Mouse (Mus musculus): ENCODE measurements around the gene Otop3. TPM values are rescaled to one million over a fixed set of nuclear protein-coding genes. Genes with fewer than 3 reads are reported as not detected.

Gene Otop3
- polyA plus RNA-seq (2015; fragmentation: Illumina TruSeq; extraction: RNeasy Lipid Tissue Mini Kit (QIAGEN cat#74804); ENCODE audit: low read depth, low replicate concordance), result not detected

GRCm38 (mm10) chr11:115334531-115334930 is at the start of gene Otop3:
Gene Otop3, plus strand, starts transcription at chr11:115334731.

DNA sequence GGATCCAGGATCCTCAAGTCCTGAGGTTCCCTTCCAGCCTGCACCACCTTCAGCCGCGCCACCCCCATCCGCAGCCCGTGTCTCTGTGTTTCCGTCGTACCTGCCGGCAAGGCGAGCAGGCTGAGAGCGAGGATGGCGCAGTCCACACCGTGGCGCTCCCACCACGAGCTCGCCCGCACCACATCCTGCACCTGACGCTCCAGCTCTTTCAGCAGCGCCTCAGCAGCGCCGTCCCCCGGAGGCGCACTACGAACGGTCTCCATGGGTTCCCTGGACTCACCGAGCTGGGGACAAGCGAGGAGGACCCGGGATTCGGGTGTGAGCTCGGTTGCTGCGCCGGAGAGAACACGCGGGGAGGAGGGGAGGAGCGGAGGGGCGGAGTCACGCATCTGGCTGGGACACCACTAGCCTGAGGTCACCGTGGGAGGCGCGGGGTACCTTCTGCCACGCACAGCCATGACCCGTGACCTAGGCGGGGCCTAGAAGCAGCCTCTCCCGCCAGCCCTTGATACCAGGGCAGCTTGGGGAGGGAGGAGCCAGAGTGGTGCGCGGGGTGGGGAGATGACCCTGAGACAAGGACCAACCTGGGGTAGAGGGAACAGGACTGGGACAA is 37.2 kb upstream of the Otop3 start, which contains the start of gene Fads6:
Fads6 (minus strand) TSS at position 450 of the 613 bp plus-strand sequence.

DNA sequence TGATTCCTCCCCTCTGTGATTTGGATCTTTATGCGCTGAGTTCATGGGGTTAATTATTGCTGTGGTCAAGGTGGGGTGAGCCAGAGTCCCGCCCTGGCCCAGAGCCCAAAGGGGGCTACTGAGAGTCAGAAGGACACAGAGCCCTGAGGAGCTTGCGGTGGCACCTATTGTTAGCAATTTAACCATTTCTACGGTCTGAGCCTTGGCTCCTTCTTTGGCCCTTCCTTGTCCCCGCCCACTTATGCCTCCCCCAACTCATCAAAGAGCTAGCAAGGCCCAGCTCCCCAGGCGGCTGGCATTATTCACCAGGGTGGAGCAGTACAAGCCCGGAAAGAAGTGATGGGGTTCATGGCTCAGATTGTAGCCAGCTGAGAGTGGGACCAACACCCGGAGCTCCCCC is 27.7 kb upstream of the Otop3 start, which contains the start of gene Otop2:
Otop2 (plus strand) TSS at position 301 of the 400 bp plus-strand sequence.

DNA sequence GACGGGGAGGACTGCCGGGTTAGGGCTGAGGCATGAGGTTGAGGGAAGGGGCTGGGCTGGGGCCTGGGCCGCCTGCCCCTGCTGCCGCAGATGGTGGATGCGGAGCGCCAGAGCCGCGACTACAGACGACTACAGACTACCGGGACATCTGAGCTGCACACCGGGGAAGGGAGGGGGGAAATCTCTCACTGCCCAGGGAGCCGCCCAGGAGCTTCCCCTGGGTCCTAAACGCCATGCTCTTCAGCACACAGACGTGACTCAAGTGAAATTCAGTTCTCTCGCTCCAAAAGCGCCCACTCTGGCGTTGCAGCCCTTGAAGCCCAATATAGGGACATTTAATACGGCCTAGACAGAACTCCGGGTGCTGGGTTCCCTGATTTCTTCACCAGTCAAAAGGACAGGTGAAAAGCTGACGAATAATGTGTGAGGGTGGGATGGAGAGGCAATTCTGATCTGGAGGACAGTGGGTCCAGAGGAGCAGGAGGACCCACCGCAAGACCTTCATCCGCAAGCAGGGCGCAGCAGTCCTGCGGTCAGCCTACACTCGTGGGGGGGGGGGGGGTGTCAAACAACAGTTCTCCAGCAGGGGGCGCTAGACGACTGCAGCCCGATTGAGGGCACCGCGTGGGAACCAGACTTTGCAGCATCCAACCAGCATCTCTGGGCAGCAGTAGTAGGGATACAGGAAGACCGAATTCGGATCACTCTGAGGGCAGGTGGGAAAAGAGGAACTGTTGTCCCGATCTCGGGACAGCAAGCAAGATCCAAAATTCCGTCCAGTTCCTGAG is 12.4 kb upstream of the Otop3 start, which contains the start of gene Ush1g:
Ush1g (minus strand) TSS at position 136 of the 788 bp plus-strand sequence.

GRCm38 (mm10) chr11:115367395-115367944 is 32.9 kb downstream of the Otop3 start, which contains the start of gene Hid1:
Gene Hid1, minus strand, starts transcription at chr11:115367756.

GRCm38 (mm10) chr11:115381743-115382539 is 47.4 kb downstream of the Otop3 start, which contains the start of gene Cdr2l:
Gene Cdr2l, plus strand, starts transcription at chr11:115381916.

Other genes with a start within 250 kb of the Otop3 start
- gene Rab37, start 243.3 kb upstream of the Otop3 start, polyA plus RNA-seq (2015; fragmentation: Illumina TruSeq; extraction: RNeasy Lipid Tissue Mini Kit (QIAGEN cat#74804); ENCODE audit: low read depth, low replicate concordance), result 14.0 TPM
- not detected for gene Cd300lf, start 200.7 kb upstream of the Otop3 start, polyA plus RNA-seq (2015; fragmentation: Illumina TruSeq; extraction: RNeasy Lipid Tissue Mini Kit (QIAGEN cat#74804); ENCODE audit: low read depth, low replicate concordance)
- 53.0 TPM for gene Slc9a3r1, start 171.4 kb upstream of the Otop3 start, polyA plus RNA-seq (2015; fragmentation: Illumina TruSeq; extraction: RNeasy Lipid Tissue Mini Kit (QIAGEN cat#74804); ENCODE audit: low read depth, low replicate concordance)
- gene Tmem104, start 147.2 kb upstream of the Otop3 start, polyA plus RNA-seq (2015; fragmentation: Illumina TruSeq; extraction: RNeasy Lipid Tissue Mini Kit (QIAGEN cat#74804); ENCODE audit: low read depth, low replicate concordance), result 8.2 TPM
- 35.8 TPM for gene Nat9, start 146.9 kb upstream of the Otop3 start, polyA plus RNA-seq (2015; fragmentation: Illumina TruSeq; extraction: RNeasy Lipid Tissue Mini Kit (QIAGEN cat#74804); ENCODE audit: low read depth, low replicate concordance)
- gene Grin2c, start 67.5 kb upstream of the Otop3 start, polyA plus RNA-seq (2015; fragmentation: Illumina TruSeq; extraction: RNeasy Lipid Tissue Mini Kit (QIAGEN cat#74804); ENCODE audit: low read depth, low replicate concordance), result 23.0 TPM
- gene Fdxr, start 57.7 kb upstream of the Otop3 start, polyA plus RNA-seq (2015; fragmentation: Illumina TruSeq; extraction: RNeasy Lipid Tissue Mini Kit (QIAGEN cat#74804); ENCODE audit: low read depth, low replicate concordance), result 20.1 TPM
- gene Fads6, start 37.1 kb upstream of the Otop3 start, polyA plus RNA-seq (2015; fragmentation: Illumina TruSeq; extraction: RNeasy Lipid Tissue Mini Kit (QIAGEN cat#74804); ENCODE audit: low read depth, low replicate concordance), result 19.8 TPM
- gene Otop2, start 27.6 kb upstream of the Otop3 start, polyA plus RNA-seq (2015; fragmentation: Illumina TruSeq; extraction: RNeasy Lipid Tissue Mini Kit (QIAGEN cat#74804); ENCODE audit: low read depth, low replicate concordance), result 0.85 TPM
- gene Ush1g, start 12.7 kb upstream of the Otop3 start, polyA plus RNA-seq (2015; fragmentation: Illumina TruSeq; extraction: RNeasy Lipid Tissue Mini Kit (QIAGEN cat#74804); ENCODE audit: low read depth, low replicate concordance), result 0.39 TPM
- 75.8 TPM for gene Hid1, start 33.0 kb downstream of the Otop3 start, polyA plus RNA-seq (2015; fragmentation: Illumina TruSeq; extraction: RNeasy Lipid Tissue Mini Kit (QIAGEN cat#74804); ENCODE audit: low read depth, low replicate concordance)
- 13.6 TPM for gene Cdr2l, start 47.2 kb downstream of the Otop3 start, polyA plus RNA-seq (2015; fragmentation: Illumina TruSeq; extraction: RNeasy Lipid Tissue Mini Kit (QIAGEN cat#74804); ENCODE audit: low read depth, low replicate concordance)
- 127 TPM for gene Mrpl58, start 69.0 kb downstream of the Otop3 start, polyA plus RNA-seq (2015; fragmentation: Illumina TruSeq; extraction: RNeasy Lipid Tissue Mini Kit (QIAGEN cat#74804); ENCODE audit: low read depth, low replicate concordance)
- 1,061 TPM for gene Atp5h, start 85.2 kb downstream of the Otop3 start, polyA plus RNA-seq (2015; fragmentation: Illumina TruSeq; extraction: RNeasy Lipid Tissue Mini Kit (QIAGEN cat#74804); ENCODE audit: low read depth, low replicate concordance)
- 73.5 TPM for gene Kctd2, start 85.4 kb downstream of the Otop3 start, polyA plus RNA-seq (2015; fragmentation: Illumina TruSeq; extraction: RNeasy Lipid Tissue Mini Kit (QIAGEN cat#74804); ENCODE audit: low read depth, low replicate concordance)
- not detected for gene Trim80, start 105.8 kb downstream of the Otop3 start, polyA plus RNA-seq (2015; fragmentation: Illumina TruSeq; extraction: RNeasy Lipid Tissue Mini Kit (QIAGEN cat#74804); ENCODE audit: low read depth, low replicate concordance)
- not detected for gene Slc16a5, start 127.7 kb downstream of the Otop3 start, polyA plus RNA-seq (2015; fragmentation: Illumina TruSeq; extraction: RNeasy Lipid Tissue Mini Kit (QIAGEN cat#74804); ENCODE audit: low read depth, low replicate concordance)
- gene Armc7, start 140.9 kb downstream of the Otop3 start, polyA plus RNA-seq (2015; fragmentation: Illumina TruSeq; extraction: RNeasy Lipid Tissue Mini Kit (QIAGEN cat#74804); ENCODE audit: low read depth, low replicate concordance), result 9.9 TPM
- gene Nt5c, start 157.1 kb downstream of the Otop3 start, polyA plus RNA-seq (2015; fragmentation: Illumina TruSeq; extraction: RNeasy Lipid Tissue Mini Kit (QIAGEN cat#74804); ENCODE audit: low read depth, low replicate concordance), result 93.6 TPM
- gene Jpt1, start 179.7 kb downstream of the Otop3 start, polyA plus RNA-seq (2015; fragmentation: Illumina TruSeq; extraction: RNeasy Lipid Tissue Mini Kit (QIAGEN cat#74804); ENCODE audit: low read depth, low replicate concordance), result 108 TPM
- gene Sumo2, start 201.5 kb downstream of the Otop3 start, polyA plus RNA-seq (2015; fragmentation: Illumina TruSeq; extraction: RNeasy Lipid Tissue Mini Kit (QIAGEN cat#74804); ENCODE audit: low read depth, low replicate concordance), result 430 TPM
- gene Nup85, start 229.7 kb downstream of the Otop3 start, polyA plus RNA-seq (2015; fragmentation: Illumina TruSeq; extraction: RNeasy Lipid Tissue Mini Kit (QIAGEN cat#74804); ENCODE audit: low read depth, low replicate concordance), result 49.1 TPM